Mouse (Mus musculus): Measurements from ENCODE around the gene Cluh.

- TF ChIP-seq ZC3H11A (IDR thresholded peaks at IDR 0.05; ENCODE audit: borderline replicate concordance, low read depth, low read length) (no peak), MAFK (IDR thresholded peaks at IDR 0.05; ENCODE audit: insufficient read depth, low read depth, low read length) (no peak), CHD2 (IDR thresholded peaks at IDR 0.05; ENCODE audit: low read depth, low read length) (no peak), ZNF384 (IDR thresholded peaks at IDR 0.05; ENCODE audit: low read depth, low read length) (no peak)
Observed at GRCm38 (mm10) chr11:74619956-74620300, 29.4 kb upstream of the Cluh start.
